Mouse (Mus musculus): ENCODE results near the gene Psd.

DNA sequence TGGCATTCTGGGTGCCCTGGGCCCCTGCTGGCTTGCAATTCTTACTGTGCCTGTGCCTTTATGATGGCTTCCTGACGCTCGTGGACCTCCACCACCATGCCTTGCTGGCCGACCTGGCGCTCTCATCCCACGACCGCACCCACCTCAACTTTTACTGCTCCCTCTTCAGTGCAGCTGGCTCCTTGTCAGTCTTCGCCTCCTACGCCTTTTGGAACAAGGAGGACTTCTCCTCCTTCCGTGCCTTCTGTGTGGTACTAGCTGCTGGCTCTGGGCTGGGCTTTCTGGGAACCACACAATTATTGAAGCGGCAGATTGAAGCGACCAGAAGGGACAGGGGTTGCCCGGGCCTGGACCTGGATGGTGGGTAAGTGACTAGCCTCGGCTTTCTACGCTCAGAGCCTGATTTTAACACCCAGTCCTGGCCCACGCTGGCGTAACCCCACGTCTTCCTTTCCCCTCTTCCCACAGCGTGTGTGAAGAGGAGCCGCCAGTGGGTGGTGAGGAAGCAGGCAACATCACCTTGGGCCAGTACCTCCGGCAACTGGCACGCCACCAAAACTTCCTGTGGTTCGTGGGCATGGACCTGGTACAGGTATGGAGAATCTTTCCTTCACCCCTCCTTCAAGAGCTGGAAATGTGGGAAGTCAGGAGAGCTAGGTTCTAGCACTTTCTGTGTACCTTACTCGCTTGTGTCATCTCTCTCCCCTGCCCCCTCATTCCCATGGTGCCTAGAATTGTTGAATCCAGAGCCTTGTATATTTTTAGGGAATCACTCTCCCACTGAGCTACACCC is 41.0 kb upstream of the Psd start:
- TF ChIP-seq CTCF (IDR thresholded peaks at IDR 0.05; ENCODE audit: borderline replicate concordance, extremely low read depth, insufficient read depth, insufficient read length) (no peak), POLR2A (IDR thresholded peaks at IDR 0.05; ENCODE audit: borderline replicate concordance, extremely low read depth, insufficient read depth, insufficient read length, poor library complexity, severe bottlenecking) (no peak)
